Mouse (Mus musculus): ENCODE data around the gene Atp5l.

Gene Atp5l

GRCm38 (mm10) chr9:44891210-44891609, 29.3 kb downstream of the Atp5l start:
- no peak for DNase-seq

- no peak for DNase-seq
Measured at GRCm38 (mm10) chr9:44890122-44890521, 30.4 kb downstream of the Atp5l start.

GRCm38 (mm10) chr9:44888114-44888624, 32.4 kb downstream of the Atp5l start:
- DNase-seq, result no peak

GRCm38 (mm10) chr9:44882981-44883569, 37.5 kb downstream of the Atp5l start:
- DNase-seq, result no peak

- DNase-seq, result peak; percentile 57
Measured at GRCm38 (mm10) chr9:44882436-44882980, 38.0 kb downstream of the Atp5l start.

- DNase-seq, result peak; percentile 85
Measured at GRCm38 (mm10) chr9:44881941-44882435, 38.6 kb downstream of the Atp5l start.

GRCm38 (mm10) chr9:44881221-44881871, 39.2 kb downstream of the Atp5l start, which contains the start of gene Kmt2a:
Gene Kmt2a (minus strand): TSS chr9:44881296.
- peak; percentile 99 for DNase-seq

- DNase-seq, result no peak
Measured at GRCm38 (mm10) chr9:44880309-44881081, 40.0 kb downstream of the Atp5l start.

- peak; percentile 18 for DNase-seq
Measured at GRCm38 (mm10) chr9:44879694-44880271, 40.8 kb downstream of the Atp5l start.

- DNase-seq, result no peak
Measured at GRCm38 (mm10) chr9:44878776-44879500, 41.6 kb downstream of the Atp5l start.

- no peak for DNase-seq
Measured at GRCm38 (mm10) chr9:44877686-44878085, 42.9 kb downstream of the Atp5l start.

- peak; percentile 24 for DNase-seq
Measured at GRCm38 (mm10) chr9:44875476-44875875, 45.1 kb downstream of the Atp5l start.

GRCm38 (mm10) chr9:44874198-44874597, 46.3 kb downstream of the Atp5l start:
- no peak for DNase-seq

GRCm38 (mm10) chr9:44873665-44874064, 46.9 kb downstream of the Atp5l start:
- DNase-seq, result no peak

- no peak for DNase-seq
Measured at GRCm38 (mm10) chr9:44868336-44869094, 52.0 kb downstream of the Atp5l start.

- no peak for DNase-seq
Measured at GRCm38 (mm10) chr9:44867664-44868063, 52.9 kb downstream of the Atp5l start.

GRCm38 (mm10) chr9:44866501-44867240, 53.9 kb downstream of the Atp5l start:
- no peak for DNase-seq
